Comparison of ENCODE assay signal across 10 mouse cellular contexts in the genomic region with DNA sequence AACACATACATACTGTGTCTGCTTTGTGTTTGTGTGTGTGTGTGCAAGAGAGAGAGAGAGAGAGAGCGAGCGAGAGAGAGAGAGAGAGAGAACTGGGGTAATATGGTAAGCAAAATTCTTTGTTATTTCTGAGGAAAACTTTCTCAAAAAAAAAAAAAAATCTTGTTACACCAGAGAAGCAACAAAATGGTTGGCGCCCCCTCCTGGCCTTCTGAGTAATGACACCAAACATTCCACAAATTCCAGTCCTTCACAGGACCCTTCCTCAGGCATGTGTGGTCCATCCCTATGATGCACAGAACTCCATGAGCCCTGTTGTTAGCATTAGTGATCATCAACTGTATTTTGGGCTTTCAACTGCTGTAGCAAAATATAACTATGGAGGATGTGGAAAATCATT.
DNase-seq lines count a peak whose midpoint lies in the region; TF ChIP-seq lines count a peak whose summit lies in the region.
"Had no signal": no experiment of that assay in that cellular context is flagged by ENCODE, and none has a peak within 500 bp of the region (broad histone marks: within the 10 kb centered on the region; RNA-seq: fewer than 3 reads in every experiment).

No protein-coding gene starts in this region.

- H3K4me3 ChIP-seq in layer of hippocampus, adult 2 months, result no peak overlapping the region
- H3K4me3 ChIP-seq: embryonic facial prominence, embryonic 15.5 days; megakaryocyte, embryonic 14.5 days had no signal

- intact Hi-C loops in gastrocnemius, postnatal 36 days (cut with DNase I), result no loop called here

- no peak overlapping the region for H3K27ac ChIP-seq in layer of hippocampus, adult 2 months
- H3K27ac ChIP-seq: embryonic facial prominence, embryonic 15.5 days had no signal

- DNase-seq in embryo, embryonic 10 days (ENCODE audit: low spot score), result peak; percentile 40
- no peak for DNase-seq in embryo, embryonic 9.5 days (ENCODE audit: extremely low spot score)
- peak in 1 of 2 experiments; percentile 10 for DNase-seq in layer of hippocampus, adult 2 months (ENCODE audit: low spot score in 2 of 2)
- no peak for DNase-seq in layer of hippocampus, postnatal 14 days (ENCODE audit: low spot score in 2 of 2)
- peak; percentile 28 for DNase-seq in 3T3-L1 (ENCODE audit: low read depth, low spot score)
- DNase-seq in adrenal gland, postnatal 36 days, result peak; percentile 1 to 10
- no peak for DNase-seq in gastrocnemius, postnatal 36 days
- no peak for DNase-seq in spleen, postnatal 4 days (ENCODE audit: low spot score in 2 of 2)

- TF ChIP-seq CTCF in layer of hippocampus, adult 2 months (conservative IDR thresholded peaks at IDR 0.05), result peak; percentile 72

Comparison
In these comparisons a context has a peak if more than half of its experiments do, and no peak if none do; other contexts are left out.
1. DNase-seq: peak in embryo, embryonic 10 days (single experiment), 3T3-L1 (single experiment) and adrenal gland, postnatal 36 days (2 of 2); none in embryo, embryonic 9.5 days (single experiment), layer of hippocampus, postnatal 14 days (0 of 2), gastrocnemius, postnatal 36 days (0 of 2) and spleen, postnatal 4 days (0 of 2).